Mouse (Mus musculus) E14TG2a.4 (cell line): ENCODE results near the gene Srxn1.

ENCODE experiments used
- CTCF ChIP-seq: conservative IDR thresholded peaks from 2 replicates; pipeline ENCODE4 v1.5.1; 2014; ENCODE audit warnings: low read length
- NANOG ChIP-seq: IDR thresholded peaks from 2 replicates; pipeline ENCODE4 v1.6.1; 2014; ENCODE audit warnings: borderline replicate concordance, low read length, mixed read lengths

DNA sequence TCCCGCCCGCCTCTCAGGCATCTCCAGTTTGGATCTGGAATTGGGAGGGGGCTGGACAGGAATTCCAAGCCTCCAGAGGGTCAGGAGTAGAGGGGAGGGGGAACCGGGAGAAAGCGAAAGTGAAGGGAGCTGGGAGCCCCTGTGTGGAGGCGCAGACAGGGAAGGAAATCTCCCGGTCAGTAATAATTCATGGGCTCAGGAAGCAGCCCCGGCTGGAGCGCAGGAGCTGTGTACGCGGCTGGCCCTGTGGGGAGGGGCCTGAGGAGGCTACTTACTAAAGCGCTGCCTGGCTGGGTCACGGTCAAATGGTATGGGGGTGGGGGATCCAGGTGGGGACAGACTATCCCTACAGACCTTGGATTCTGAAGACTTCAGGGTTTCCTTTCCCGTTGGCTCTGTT is 36.7 kb downstream of the Srxn1 start:
- TF ChIP-seq CTCF = no peak
- TF ChIP-seq NANOG = no peak
